Mouse (Mus musculus) spleen, adult 2 months (tissue): ENCODE results near the gene Gm7145.
"Not testable (repeated sequence)": the region's sequence is repeated elsewhere in the genome, so short reads cannot be mapped to it uniquely, and the experiment has no call there.

Experiments used
- CTCF ChIP-seq: fragments of 200-500 bp; IDR thresholded peaks from 2 replicates; pipeline ENCODE4 v1.5.1; 2011; ENCODE audit warnings: mild to moderate bottlenecking, inconsistent platforms; ENCODE audit not compliant: insufficient read depth, insufficient read length, insufficient replicate concordance; ENCODE audit errors: extremely low read depth
- POLR2A ChIP-seq: fragments of 200-500 bp; IDR thresholded peaks from 2 replicates; pipeline ENCODE4 v1.6.1; 2011; ENCODE audit warnings: low read depth, low read length, inconsistent platforms

DNA sequence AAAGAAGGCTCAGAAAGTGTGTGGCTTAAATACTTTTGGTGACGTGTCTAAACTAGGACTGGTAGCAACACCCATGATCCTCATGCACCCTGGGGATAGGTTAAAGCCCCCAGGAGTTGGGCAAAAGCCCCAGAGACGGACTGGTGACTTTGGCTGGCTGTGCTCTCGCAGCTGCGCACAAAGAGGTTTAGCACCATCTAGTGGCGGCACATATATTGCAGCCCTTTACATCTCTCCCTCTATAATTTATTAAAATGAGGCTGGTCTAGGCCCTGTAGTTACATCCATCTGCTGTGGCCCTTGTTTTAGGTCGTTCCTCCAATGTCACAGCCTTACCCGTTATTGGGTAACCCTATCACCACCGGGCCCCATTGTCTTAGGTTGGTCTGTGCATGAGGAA, 47.0 kb downstream of the Gm7145 start:
- TF ChIP-seq CTCF, POLR2A: not testable (repeated sequence)
